Mouse (Mus musculus): ENCODE measurements around the gene Gm9913. TPM values are rescaled to one million over a fixed set of nuclear protein-coding genes. Genes with fewer than 3 reads are reported as not detected.
A peak's percentile ranks its signal among the peaks of the same experiment; 100 is the strongest.

Gm9913 gene
- polyA plus RNA-seq, 1 experiment, result 0.06 TPM

- Histone ChIP-seq H3K27me3 (replicated peaks; ENCODE audit: control insufficient read depth, insufficient read depth, low read length) (no peaks in the 10 kb centered on the region), H3K36me3 (ENCODE audit: control insufficient read depth, insufficient read depth, low read length) (no peaks in the 10 kb centered on the region), H3K4me3 (ENCODE audit: insufficient read depth, low read depth, low read length) (peak within 1 kb of the TSS; percentile 12; the same call in 1 of the 2 replicates), H3K27ac (ENCODE audit: insufficient read depth, low read depth, low read length) (no peak within 1 kb of the TSS), H3K4me1 (ENCODE audit: control insufficient read depth, insufficient read depth, low read length) (no peaks in the 10 kb centered on the region)
- no peak for DNase-seq
- TF ChIP-seq POLR2A (IDR thresholded peaks at IDR 0.05; ENCODE audit: low read depth, low read length) (no peak), CTCF (conservative IDR thresholded peaks at IDR 0.05; ENCODE audit: insufficient read depth, insufficient read length, low read depth, low read length) (no peak)
- WGBS, result 93% methylated on average over 4 of the region's 4 CpGs
These were observed 3.0 kb downstream of the Gm9913 start, which contains the start of gene Fbn1 for GRCm38 (mm10) chr2:125507893-125508292. Fbn1 (minus strand) TSS chr2:125507993.

GRCm38 (mm10) chr2:125508381-125508780 lies 3.5 kb downstream of the Gm9913 start:
- 92% methylated on average over 5 of the region's 5 CpGs for WGBS
- Histone ChIP-seq H3K27me3 (replicated peaks; ENCODE audit: control insufficient read depth, insufficient read depth, low read length) (no peaks in the 10 kb centered on the region), H3K4me1 (ENCODE audit: control insufficient read depth, insufficient read depth, low read length) (no peaks in the 10 kb centered on the region), H3K36me3 (ENCODE audit: control insufficient read depth, insufficient read depth, low read length) (no peaks in the 10 kb centered on the region), H3K4me3 (ENCODE audit: insufficient read depth, low read depth, low read length) (no peak overlapping the region), H3K27ac (ENCODE audit: insufficient read depth, low read depth, low read length) (no peak overlapping the region)
- DNase-seq, result no peak
- TF ChIP-seq POLR2A (IDR thresholded peaks at IDR 0.05; ENCODE audit: low read depth, low read length), result no peak
- TF ChIP-seq CTCF (conservative IDR thresholded peaks at IDR 0.05; ENCODE audit: insufficient read depth, insufficient read length, low read depth, low read length), result no peak

GRCm38 (mm10) chr2:125510752-125511151 lies 5.9 kb downstream of the Gm9913 start:
- H3K27me3 ChIP-seq (replicated peaks; ENCODE audit: control insufficient read depth, insufficient read depth, low read length), result no peaks in the 10 kb centered on the region
- H3K27ac ChIP-seq (ENCODE audit: insufficient read depth, low read depth, low read length), result no peak overlapping the region
- WGBS, result 61% methylated on average over 2 of the region's 2 CpGs
- TF ChIP-seq CTCF (conservative IDR thresholded peaks at IDR 0.05; ENCODE audit: insufficient read depth, insufficient read length, low read depth, low read length), result no peak
- TF ChIP-seq POLR2A (IDR thresholded peaks at IDR 0.05; ENCODE audit: low read depth, low read length), result no peak
- no peak for DNase-seq
- H3K36me3 ChIP-seq (ENCODE audit: control insufficient read depth, insufficient read depth, low read length), result no peaks in the 10 kb centered on the region
- H3K4me3 ChIP-seq (ENCODE audit: insufficient read depth, low read depth, low read length), result no peak overlapping the region
- H3K4me1 ChIP-seq (ENCODE audit: control insufficient read depth, insufficient read depth, low read length), result no peaks in the 10 kb centered on the region

- no peak overlapping the region for H3K27ac ChIP-seq (ENCODE audit: insufficient read depth, low read depth, low read length)
- H3K4me1 ChIP-seq (ENCODE audit: control insufficient read depth, insufficient read depth, low read length), result no peaks in the 10 kb centered on the region
- DNase-seq, result no peak
- 74% methylated on average over 4 of the region's 4 CpGs for WGBS
- no peaks in the 10 kb centered on the region for H3K27me3 ChIP-seq (replicated peaks; ENCODE audit: control insufficient read depth, insufficient read depth, low read length)
- no peak for TF ChIP-seq POLR2A (IDR thresholded peaks at IDR 0.05; ENCODE audit: low read depth, low read length)
- TF ChIP-seq CTCF (conservative IDR thresholded peaks at IDR 0.05; ENCODE audit: insufficient read depth, insufficient read length, low read depth, low read length), result no peak
- H3K36me3 ChIP-seq (ENCODE audit: control insufficient read depth, insufficient read depth, low read length), result no peaks in the 10 kb centered on the region
- H3K4me3 ChIP-seq (ENCODE audit: insufficient read depth, low read depth, low read length), result no peak overlapping the region
These were observed 7.0 kb downstream of the Gm9913 start for GRCm38 (mm10) chr2:125511898-125512297.

GRCm38 (mm10) chr2:125512544-125512943 lies 7.7 kb downstream of the Gm9913 start:
- no peak for TF ChIP-seq POLR2A (IDR thresholded peaks at IDR 0.05; ENCODE audit: low read depth, low read length)
- TF ChIP-seq CTCF (conservative IDR thresholded peaks at IDR 0.05; ENCODE audit: insufficient read depth, insufficient read length, low read depth, low read length), result no peak
- no peak overlapping the region for H3K4me3 ChIP-seq (ENCODE audit: insufficient read depth, low read depth, low read length)
- no peaks in the 10 kb centered on the region for H3K36me3 ChIP-seq (ENCODE audit: control insufficient read depth, insufficient read depth, low read length)
- no peak for DNase-seq
- 84% methylated on average over 4 of the region's 4 CpGs for WGBS
- H3K27me3 ChIP-seq (replicated peaks; ENCODE audit: control insufficient read depth, insufficient read depth, low read length), result no peaks in the 10 kb centered on the region
- no peaks in the 10 kb centered on the region for H3K4me1 ChIP-seq (ENCODE audit: control insufficient read depth, insufficient read depth, low read length)
- no peak overlapping the region for H3K27ac ChIP-seq (ENCODE audit: insufficient read depth, low read depth, low read length)

GRCm38 (mm10) chr2:125514391-125514790 lies 9.5 kb downstream of the Gm9913 start:
- TF ChIP-seq CTCF (conservative IDR thresholded peaks at IDR 0.05; ENCODE audit: insufficient read depth, insufficient read length, low read depth, low read length) (no peak), POLR2A (IDR thresholded peaks at IDR 0.05; ENCODE audit: low read depth, low read length) (no peak)
- DNase-seq, result no peak
- 77% methylated on average over 3 of the region's 3 CpGs for WGBS
- H3K27me3 ChIP-seq (replicated peaks; ENCODE audit: control insufficient read depth, insufficient read depth, low read length), result no peaks in the 10 kb centered on the region
- H3K27ac ChIP-seq (ENCODE audit: insufficient read depth, low read depth, low read length), result no peak overlapping the region
- no peaks in the 10 kb centered on the region for H3K4me1 ChIP-seq (ENCODE audit: control insufficient read depth, insufficient read depth, low read length)
- no peak overlapping the region for H3K4me3 ChIP-seq (ENCODE audit: insufficient read depth, low read depth, low read length)
- H3K36me3 ChIP-seq (ENCODE audit: control insufficient read depth, insufficient read depth, low read length), result no peaks in the 10 kb centered on the region

- no peaks in the 10 kb centered on the region for H3K27me3 ChIP-seq (replicated peaks; ENCODE audit: control insufficient read depth, insufficient read depth, low read length)
- H3K4me3 ChIP-seq (ENCODE audit: insufficient read depth, low read depth, low read length), result no peak overlapping the region
- no peaks in the 10 kb centered on the region for H3K4me1 ChIP-seq (ENCODE audit: control insufficient read depth, insufficient read depth, low read length)
- no peak for TF ChIP-seq POLR2A (IDR thresholded peaks at IDR 0.05; ENCODE audit: low read depth, low read length)
- TF ChIP-seq CTCF (conservative IDR thresholded peaks at IDR 0.05; ENCODE audit: insufficient read depth, insufficient read length, low read depth, low read length), result no peak
- H3K36me3 ChIP-seq (ENCODE audit: control insufficient read depth, insufficient read depth, low read length), result no peaks in the 10 kb centered on the region
- DNase-seq, result no peak
- no peak overlapping the region for H3K27ac ChIP-seq (ENCODE audit: insufficient read depth, low read depth, low read length)
- 79% methylated on average over 12 of the region's 12 CpGs for WGBS
These were observed 10.6 kb downstream of the Gm9913 start for GRCm38 (mm10) chr2:125515291-125516057.
